Mouse (Mus musculus) liver, adult 2 months (tissue): ENCODE measurements around the gene Cyb5r2.

Experiments used
- CTCF ChIP-seq: fragments of 200-500 bp; IDR thresholded peaks from 2 replicates; pipeline ENCODE4 v1.5.1; 2011; ENCODE audit warnings: low read depth, low read length, control low read depth
- POLR2A ChIP-seq: fragments of 200-500 bp; IDR thresholded peaks from 2 replicates; pipeline ENCODE4 v1.6.1; 2011; ENCODE audit warnings: low read length, control low read depth; ENCODE audit not compliant: insufficient read depth; ENCODE audit errors: extremely low read depth

- TF ChIP-seq POLR2A, result no peak
- TF ChIP-seq CTCF, result no peak
Measured at GRCm38 (mm10) chr7:107770812-107771211, 13.0 kb upstream of the Cyb5r2 start.
